Mouse (Mus musculus) induced T-regulatory cell, adult 2 months (primary cell): ENCODE data around the gene Igsf23.
"Not testable (repeated sequence)": the region's sequence is repeated elsewhere in the genome, so short reads cannot be mapped to it uniquely, and the experiment has no call there.

ENCODE experiments used
- DNase-seq: peaks from one replicate; pipeline ENCODE4 v3.0.0-alpha.2; 2012; ENCODE audit warnings: low read depth

The Igsf23 gene

DNA sequence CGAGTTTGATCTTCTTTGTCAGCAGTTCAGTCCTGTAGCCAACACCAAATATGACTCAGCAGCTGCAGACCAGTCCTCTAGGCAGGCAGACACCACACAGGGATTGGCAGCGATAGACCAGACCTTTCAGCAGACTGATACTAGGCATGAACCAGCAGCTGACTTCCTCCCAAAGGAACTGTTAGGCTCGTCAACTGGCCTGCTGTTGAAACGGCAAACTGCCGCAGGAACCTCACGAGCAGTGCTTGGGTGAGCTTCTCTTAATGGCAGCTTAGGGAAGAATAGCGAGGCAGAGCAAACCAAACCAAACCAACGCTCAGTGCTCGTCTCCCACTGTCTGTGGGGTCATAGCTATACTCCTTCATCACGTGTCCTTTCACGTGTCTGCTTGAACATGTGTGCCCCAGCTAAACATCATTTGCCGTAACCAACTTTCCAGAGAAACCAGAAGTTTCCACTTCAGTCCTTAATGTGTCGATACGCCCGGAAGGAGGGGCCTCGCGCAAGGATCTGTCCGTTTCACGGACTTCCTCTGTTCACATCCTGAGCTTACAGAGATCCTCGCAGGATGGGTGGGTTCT, 15.3 kb downstream of the Igsf23 start:
- DNase-seq = peak; percentile 81

DNA sequence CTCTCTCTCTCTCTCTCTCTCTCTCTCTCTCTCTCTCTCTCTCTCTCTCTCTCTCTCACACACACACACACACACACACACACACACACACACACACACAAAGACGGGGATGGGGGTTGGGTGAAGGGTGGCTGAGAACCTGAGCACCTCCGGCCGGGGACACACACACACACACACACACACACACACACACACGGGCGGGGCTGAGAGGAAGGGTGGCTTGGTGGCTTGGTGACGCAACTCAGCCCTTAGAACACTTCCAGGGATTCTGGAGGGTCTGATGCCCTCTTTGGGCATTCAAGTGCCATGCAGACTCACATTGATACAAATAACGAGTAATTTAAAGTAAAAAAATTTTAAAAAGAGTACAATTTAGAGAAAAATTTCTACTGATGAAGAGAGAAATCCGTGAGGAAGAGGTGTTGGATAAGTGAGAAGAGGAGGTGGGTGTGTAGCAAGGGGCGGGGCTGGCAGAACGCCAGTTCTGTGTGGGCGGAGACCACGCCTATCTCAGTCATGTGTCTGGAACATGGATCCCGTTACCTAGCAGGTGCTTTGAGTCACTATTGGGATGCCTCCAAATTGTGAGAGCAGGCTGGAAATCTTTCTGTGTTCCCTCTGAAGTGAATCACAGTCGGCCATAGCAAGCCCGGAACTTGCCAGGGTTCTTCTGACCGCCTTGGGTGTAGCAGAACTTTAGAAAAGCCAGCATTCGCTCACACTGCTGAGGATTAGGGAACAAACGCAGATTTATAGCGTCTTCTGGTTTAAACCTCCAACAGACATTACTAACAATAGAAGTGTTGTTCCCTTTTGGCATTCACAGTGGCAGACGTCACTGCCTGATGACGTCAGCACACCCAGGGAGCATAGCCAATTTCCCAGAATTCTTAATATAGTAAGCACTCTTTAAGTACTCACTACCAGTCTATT, 17.4 kb downstream of the Igsf23 start:
- peak; percentile 92 for DNase-seq

DNA sequence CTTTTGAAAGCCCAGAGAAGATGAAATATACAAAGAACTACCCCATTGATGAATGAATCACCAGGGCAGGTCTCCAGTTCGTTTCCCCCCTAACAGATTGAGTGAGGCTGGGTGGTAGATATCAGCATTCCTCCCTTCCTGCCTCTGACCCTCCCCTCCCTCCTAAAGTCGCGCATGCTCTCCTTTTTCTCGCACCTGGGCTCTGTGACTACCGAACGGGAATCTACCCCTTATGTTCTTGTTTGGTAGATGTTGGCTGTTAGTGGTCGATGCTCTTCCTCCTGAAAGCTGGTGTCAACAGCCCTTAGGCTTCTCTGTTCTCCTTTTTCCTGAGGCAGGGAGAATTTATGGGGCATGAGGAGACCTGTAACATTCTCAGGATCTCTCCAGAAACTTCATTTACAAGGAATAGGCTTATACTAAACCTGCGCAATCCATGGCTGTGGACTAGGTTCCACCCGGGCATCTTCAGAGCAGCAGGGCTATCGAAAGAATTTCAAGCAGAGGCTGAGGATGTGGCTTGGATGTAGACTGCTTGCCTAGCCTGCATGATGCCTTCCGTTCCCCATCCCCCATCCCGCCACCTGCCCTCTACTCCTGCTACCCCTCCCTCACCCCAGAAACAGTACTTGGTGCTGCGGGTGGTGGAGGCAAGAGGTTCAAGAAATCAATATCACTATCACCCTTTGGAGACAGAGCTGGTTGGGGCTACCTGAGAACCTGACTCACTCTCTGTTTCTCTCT, 18.3 kb downstream of the Igsf23 start:
- peak; percentile 89 for DNase-seq

DNA sequence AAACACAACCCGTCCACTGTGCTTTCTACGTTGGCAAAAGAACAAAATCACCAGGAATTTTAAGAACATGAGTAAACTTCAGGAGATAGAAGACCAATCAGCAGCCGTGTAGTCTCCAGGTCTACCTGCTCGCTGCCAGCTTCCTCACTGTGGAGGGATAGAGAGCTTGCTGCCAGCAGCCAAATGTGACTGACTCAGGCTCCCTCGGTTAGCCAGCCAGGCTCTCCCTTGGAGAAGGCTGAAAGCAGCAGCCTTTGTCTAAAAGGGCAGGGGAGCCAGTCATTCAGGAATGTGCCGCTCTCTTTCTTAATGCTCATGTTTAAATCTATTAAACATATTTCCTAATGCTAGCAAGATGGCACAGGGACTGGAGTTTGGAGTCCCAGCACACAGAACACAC, 20.1 kb downstream of the Igsf23 start:
- not testable (repeated sequence) for DNase-seq

DNA sequence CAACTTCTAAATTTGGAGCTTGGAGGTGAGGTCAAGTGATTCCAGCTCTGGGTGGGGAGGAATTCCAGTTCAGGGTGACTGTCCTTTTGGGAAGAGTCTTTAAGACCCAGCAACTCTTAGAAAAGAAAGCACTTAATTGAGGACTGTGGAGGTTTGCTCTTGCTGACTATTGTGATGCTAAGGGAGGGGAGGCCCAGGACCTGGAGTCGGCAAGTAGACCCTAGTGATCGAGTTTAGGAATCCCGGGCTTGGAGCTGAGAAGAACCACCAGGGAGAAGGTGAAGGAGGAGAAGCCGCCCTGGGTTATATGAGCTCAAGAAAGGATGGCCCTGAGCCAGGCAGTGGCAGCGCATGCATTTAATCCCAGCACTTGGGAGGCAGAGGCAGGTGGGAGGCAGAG, 22.1 kb downstream of the Igsf23 start:
- DNase-seq = no peak

DNA sequence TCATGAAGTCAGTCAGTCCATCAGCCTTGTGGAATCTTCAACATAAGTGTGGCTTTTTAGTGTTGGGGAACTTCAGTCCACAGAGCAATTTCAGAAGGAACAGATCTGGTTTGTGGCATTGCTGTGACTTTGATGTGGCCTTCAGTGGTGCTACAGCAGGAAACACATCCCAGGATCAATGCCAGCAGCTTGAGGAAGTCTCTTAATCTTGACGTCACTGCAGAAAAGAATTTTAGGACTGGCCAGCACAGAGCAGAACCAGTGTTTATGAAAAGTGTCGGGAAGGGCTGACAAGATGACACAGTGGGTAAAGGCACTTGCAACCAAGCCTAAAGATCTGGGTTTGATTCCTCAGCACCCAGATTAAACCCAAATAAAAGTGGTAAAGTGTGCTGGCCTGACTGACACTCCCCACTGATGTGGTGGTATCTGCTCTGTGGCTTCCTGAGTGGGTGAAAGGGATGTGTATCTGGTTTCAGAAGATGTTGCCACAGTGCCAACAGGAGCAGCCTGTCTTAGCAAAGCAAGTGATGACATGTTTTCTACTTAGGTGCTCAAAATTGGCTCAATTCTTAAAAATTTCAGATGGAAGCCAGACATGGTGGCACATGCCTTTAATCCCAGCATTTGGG, 23.6 kb downstream of the Igsf23 start:
- peak; percentile 71 for DNase-seq

DNA sequence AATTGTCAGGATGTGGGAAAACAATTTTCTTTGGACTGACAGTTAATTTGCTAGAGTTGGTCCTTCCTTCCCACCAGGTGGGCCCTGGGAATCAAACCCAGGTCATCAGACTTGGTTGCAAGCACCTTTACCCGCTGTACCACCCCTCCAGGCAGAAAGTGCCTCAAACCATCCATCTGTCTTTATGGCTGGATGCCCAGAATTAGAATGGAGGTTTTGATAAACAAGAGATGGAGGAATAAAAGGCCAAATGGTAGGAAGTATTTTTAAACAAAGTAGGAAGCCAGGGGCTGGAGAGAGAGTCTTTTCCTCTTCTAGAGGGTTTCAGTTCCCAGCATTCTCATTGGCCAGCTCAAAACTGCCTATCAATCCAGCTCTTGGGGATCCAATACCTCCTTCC, 25.2 kb downstream of the Igsf23 start:
- no peak for DNase-seq

DNA sequence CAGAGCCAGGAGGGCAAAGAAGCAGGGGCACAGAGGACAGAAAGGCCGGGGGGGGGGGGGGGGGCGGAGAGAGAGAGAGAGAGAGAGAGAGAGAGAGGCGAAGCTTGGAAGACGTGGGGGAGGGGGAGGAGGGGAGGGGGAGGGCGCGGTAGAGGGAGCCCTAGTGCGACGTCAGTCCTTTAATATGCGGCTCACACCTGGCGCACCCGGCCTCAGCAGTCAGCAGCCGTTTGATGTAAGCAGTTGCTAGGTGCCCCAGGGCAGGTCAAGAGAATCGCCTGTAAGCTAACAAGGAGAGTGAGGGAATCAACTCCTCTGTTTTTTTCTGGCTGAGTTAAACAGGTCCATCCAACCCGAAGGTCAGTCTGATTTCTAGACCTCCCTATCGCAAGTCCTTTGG, 26.8 kb downstream of the Igsf23 start:
- peak; percentile 66 for DNase-seq

DNA sequence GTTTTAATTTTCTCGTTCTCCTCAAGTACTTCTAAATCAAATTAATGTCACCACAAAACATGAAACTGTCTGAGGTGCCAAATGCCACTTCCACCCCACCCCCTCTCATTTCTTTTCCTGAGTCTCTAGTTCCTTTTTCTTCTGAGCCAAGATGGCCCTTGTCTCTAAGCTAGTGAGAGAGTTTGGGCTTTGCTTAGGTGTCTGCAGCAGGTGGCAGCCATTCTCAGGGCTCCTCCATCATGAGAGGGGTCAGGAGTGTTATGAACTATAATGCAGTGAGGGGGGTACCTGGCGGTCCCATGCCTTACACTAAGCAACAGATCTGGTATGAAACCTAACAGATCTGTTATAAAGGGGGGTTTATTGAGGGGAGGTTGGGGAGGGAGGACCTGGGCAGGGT, 27.2 kb downstream of the Igsf23 start:
- DNase-seq = peak; percentile 56

DNA sequence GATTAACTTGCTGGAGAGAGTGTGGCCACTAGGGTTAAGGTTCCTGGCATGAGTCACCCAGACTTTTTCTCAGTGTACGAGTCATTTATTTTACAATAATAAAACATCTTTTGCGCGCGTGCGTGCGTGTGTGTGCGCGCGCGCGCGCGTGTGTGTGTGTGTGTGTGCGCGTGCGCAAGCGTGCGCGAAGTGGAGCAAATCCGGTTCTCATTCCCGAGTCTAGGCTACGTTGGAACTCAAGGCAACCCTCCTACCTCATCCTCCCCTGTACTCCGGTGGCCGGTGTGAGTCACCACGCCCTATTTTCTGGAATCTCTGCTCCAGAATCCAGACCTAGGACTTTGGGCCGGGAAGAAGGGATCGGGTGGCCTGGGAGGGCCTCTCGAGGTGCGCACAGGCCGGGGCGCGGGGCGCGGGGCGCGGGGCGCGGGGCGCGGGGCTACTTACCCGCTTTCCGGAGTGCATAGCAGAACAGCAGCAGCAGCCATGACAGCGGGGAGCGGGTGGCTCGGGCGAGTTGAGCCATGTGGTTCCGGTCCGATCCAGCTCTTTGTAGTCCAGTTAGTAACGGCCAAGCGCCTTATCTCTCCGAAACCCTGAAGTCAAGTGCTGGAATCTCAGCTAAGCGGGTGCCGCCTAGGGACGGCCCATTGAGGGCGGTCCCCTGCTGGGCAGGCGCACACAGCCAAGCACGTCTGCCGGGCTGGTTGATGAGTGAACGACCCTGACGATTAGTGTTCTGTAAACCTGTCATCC, 29.9 kb downstream of the Igsf23 start, which contains the start of gene Pvr:
Gene Pvr, minus strand, starts transcription at position 655 of the 756 bp plus-strand sequence.
- DNase-seq = peak; percentile 83

DNA sequence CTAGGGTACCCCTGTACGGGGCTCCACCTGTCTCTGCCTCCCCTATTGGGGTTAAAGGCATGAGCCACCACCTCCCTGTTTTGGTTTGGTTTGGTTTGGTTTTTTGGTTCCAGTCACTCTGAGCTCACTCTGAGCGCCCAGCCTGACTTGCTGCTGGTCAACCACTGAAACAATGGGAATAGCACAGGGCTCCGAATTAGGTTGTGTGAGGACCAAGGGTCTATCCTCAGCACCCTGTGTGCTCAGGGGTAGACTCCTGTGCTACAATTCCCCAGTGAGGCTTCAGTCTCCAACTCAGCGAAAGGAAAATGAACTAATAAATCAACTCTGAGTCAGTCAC, 30.4 kb downstream of the Igsf23 start:
- no peak for DNase-seq

DNA sequence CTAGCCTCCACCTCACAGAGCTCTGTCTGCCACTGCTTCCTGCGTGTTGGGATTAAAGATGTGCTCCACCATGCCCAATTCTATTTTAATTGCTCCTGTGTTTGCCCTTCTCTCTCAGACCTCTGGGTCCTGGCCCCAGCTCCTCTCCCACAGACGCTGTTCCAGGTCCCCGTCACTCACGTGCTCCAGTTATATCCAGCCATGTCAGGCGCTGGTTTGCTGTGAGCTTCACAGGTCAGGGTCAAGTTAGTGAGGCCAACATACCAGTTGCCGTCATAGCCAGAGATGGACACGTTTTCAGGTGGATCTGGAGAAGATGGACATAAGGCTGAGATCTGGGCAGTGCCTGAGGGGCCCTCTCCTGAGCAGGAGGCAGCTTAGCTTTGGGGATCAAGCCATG, 36.0 kb downstream of the Igsf23 start:
- DNase-seq = no peak

DNA sequence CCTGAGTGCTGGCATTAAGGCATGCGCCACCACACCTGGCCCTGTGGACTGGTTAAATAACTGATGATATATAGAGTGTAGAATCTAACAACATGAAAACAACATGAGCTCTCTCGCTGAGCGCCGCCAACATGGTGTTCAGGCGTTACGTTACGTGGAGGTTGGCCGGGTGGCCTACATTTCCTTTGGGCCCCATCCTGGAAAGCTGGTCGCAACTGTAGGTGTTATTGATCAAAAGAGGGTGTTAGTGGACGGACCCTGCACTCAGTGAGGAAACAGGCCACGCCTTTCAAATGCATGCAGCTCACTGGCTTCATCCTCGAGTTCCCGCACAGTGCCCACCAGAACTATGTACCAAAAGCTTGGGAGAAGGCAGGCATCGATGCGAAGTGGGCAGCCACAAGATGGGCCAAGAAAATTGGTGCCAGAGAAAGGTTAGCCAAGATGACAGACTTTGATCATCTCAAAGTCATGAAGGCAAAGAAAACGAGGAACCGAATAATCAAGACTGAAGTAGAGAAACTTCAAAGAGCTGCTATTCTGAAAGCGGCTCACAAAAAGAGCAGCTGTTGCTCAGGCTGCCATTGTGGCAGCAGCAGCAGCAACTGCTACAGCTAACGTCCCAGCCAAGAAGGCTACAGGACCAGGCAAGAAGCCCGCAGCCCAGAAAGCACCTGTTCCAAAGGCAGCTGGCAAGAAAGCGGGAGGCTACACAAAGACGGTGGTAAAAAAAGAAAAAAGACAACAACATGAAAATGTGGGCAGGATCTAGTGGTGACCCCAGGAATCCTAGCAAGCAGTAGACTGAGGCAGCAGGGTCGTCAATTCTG, 38.6 kb downstream of the Igsf23 start:
- DNase-seq = no peak

DNA sequence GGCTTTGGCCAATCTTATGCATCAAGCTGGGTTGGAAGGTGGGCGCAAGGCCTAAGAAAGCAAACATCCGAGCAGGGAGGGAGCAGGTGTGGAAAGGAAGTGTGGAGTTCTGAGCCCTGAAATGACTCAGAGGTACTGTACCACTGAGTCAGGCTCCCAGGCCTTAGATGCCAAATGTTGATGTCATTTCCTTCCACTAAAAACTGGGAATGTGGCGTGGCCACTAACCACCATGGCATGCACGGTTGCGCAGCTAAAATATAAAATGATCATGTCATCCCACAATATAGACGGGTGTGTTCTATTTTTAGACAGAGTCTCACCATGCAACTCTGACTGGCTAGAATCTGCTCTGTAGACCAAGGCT, 39.3 kb downstream of the Igsf23 start:
- DNase-seq = no peak

DNA sequence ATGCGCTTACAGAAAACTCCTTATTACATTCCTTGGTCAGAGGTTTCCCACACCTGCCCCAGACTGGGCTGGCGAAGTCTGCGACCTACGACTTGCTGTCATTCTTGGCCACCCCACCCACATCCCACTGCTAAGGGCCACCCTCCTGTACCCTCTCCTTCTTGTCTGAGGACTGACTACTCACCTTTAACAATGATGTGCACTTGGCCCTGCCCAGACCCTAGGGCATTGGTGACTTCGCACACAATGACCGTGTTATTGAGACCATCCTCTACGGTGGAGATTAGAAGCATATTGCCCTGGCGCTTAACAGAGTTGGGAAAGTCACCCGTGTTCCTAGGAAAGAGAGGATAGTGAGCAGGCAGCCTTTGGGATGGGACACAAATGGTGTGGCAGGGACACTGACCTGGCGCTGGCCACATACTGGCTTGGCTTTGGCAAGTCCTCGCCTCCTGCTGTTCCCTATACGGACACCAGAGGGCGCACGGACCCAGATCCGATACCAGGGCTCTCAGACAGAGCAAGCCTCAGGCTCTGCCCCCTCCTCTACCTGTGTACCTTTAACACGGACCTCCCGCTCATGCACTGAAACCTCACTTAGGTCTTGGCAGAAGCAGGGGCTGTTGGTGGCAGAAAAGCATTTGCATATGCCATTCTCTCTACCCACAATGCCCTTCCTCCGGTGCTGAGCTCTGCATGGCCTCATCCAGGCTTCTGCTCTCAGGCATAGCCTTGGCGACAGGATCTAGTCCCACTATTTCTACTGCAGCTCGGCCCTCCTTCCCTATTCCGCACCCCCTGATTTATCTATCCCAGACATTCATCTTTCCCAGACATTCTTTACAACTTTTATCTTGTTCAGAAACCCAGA, 39.9 kb downstream of the Igsf23 start:
- peak; percentile 89 for DNase-seq

DNA sequence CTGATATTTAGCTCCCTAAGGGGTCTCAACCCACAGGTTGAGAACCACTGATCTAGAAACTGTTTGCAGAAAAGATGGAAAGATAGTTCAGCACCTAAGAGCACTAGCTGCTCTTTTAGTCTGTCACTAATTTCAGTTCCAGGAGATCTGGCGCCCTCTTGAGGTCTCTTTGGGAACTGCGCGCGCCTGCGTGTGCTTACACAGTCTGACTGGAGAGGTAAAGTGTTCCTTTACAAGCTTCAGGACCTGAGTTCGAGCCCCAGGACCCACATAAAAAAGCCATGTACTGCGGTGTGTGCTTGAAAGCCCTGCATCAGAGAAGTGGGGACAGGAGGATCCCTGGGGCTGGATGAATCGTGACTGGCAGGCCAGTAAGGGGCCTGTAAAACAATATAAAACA, 60.7 kb downstream of the Igsf23 start:
- peak; percentile 84 for DNase-seq

DNA sequence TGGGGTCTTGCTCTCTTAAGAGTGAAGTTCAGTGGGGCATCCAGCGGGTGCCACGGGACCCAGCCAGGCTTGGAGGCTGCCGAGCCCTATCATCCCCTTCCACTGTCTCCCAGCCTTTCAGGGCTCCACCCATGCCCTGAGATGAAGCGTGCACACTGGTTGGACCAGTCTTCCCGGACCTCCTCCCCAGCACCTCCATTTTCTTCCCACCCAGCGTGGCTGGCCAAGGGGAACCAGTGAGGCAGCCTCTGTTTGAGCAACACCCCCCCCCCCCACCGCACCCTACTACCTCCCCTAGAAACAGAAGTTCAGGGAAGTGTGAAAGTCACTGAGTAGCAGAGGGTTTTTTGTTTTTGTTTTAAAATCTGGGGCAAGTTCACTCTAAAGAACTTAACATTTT, 62.7 kb downstream of the Igsf23 start, which contains the start of gene Ceacam19:
Gene Ceacam19, minus strand, starts transcription at position 117 of the 400 bp plus-strand sequence.
- no peak for DNase-seq
